Mouse (Mus musculus) monocyte, adult 5-6 weeks (primary cell): Measurements from ENCODE around the gene Sprr3. TPM values are rescaled to one million over a fixed set of nuclear protein-coding genes. Genes with fewer than 3 reads are reported as not detected.
"Not testable (repeated sequence)": the region's sequence is repeated elsewhere in the genome, so short reads cannot be mapped to it uniquely, and the experiment has no call there.

Experiments used
- ATAC-seq: fragments of 153-309, 156-312 bp; replicated peaks from 2 replicates; pipeline ENCODE4 v1.8.0; 2017; ENCODE audit warnings: mild to moderate bottlenecking; ENCODE audit not compliant: low TSS enrichment, insufficient number of reproducible peaks, severe bottlenecking, poor library complexity, low FRiP score
- total RNA-seq: library from RNA; stranded (forward); fragments of 200-1000, 200-491, 200-594 nt; gene quantifications from 3 replicates; pipeline ENCODE4 v1.2.3, GENCODE M21; 2017

Sprr3 gene
- not detected in 3 replicates for total RNA-seq

DNA sequence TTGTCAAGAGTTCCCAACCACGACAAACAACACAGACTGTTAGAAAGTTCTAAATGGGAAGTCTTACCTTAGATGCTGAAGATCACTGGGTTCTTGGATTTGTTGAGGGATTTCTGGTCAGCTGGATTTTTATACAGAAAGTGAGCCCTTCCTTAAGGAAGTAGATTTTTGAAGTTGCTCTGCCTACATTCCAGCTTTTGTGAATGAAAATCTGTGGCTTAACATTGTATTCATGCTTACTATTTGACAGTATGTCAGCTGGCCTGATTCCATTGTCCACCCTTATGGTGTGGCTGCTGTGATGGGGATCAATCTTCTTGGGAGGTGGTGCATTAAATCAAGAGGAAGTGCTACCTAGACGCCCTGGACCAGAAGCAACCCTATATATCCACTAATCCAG is at the start of gene Sprr3:
Sprr3 (minus strand) TSS at position 101 of the 400 bp plus-strand sequence.
- ATAC-seq, result no peak

DNA sequence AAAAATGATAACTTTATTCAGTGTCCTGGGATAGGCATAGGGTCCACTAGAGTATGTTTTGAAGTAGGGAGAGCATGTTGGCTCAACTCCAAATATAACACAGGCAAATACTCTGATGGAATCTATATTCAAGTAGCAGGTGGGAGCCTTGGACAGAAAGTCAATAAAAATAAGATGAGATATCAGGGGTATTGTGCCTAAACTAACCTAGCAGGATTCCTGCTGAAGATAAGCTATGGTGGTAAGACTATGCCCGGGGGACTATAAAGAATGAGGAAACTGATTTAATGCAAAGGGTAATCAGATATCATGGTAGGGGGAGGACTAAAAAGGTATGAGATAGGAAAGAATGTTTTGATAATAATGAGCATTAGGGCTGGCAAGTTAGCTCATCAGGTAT is 49.7 kb upstream of the Sprr3 start:
- no peak for ATAC-seq

DNA sequence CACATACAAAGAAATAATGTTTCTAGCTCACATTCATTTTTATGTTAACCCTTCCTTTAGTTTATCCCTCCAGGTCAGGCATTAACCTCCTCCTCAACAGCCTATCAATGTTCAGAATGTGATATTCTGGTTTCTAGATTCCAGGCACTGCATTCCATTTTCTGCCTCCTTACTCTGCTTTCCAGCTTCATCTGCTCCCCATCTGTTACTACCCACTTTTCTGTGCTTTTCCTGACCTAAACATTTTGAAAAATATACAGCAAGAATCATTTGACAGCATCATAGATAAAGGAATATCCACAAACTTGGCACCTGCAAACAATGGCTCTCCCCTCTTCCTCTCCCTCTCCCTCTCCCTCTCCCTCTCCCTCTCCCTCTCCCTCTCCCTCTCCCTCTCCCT is 45.0 kb upstream of the Sprr3 start:
- no peak for ATAC-seq

DNA sequence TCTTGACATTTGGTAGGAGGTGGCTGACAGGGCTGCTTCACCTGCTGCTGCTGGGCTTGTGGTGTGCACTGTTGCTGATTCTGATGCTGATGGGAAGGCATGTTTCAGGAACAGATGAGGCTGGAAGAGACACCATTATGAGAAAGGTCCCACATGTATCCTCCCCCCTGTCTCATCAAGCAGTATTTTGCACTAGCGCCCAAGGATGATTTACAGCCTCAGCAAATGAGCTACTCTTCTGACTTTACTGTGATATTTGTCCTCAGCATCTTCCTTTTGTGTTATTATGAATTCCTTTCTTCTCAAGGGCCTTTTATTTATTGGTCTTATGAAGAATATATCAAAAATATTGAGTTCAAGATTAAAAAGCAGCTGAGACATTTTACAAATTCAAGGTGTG is 41.9 kb upstream of the Sprr3 start, which contains the start of gene Sprr4:
Sprr4 (minus strand) TSS at position 101 of the 400 bp plus-strand sequence.
- ATAC-seq, result no peak

DNA sequence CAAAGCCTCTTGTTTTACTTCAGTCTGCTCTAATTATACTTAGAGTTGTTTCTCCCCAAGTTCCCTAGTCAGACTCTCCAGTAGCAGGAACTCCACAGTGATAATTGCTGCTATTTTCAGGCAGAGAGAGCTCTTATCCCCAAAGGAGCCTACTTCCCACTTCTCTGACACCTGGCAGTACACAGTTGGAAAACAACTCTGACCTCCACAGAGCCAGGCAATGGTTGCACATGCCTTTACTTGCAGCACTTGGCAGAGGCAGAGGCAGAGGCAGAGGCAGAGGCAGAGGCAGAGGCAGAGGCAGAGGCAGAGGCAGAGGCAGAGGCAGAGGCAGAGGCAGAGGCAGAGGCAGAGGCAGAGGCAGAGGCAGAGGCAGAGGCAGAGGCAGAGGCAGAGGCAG is 31.7 kb upstream of the Sprr3 start:
- not testable (repeated sequence) for ATAC-seq

DNA sequence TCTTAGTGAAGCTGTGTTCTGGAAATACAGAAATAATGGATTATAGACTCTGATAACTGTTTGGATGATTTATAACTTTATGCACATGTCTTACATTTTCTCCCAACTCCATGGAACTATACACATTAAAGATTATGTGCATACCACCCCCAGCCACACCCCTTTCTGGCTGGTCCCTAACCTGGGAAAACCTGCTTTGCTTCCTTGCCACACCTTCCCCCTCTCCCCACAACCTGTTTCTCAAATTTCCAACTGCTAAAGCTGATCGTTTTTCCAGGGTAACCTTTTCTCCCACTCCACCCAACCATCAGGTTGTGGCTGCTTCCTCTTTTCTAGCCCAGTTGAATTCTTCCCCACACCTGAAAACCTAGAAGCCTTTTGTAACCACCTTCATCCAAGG is 27.8 kb upstream of the Sprr3 start:
- ATAC-seq, result no peak

DNA sequence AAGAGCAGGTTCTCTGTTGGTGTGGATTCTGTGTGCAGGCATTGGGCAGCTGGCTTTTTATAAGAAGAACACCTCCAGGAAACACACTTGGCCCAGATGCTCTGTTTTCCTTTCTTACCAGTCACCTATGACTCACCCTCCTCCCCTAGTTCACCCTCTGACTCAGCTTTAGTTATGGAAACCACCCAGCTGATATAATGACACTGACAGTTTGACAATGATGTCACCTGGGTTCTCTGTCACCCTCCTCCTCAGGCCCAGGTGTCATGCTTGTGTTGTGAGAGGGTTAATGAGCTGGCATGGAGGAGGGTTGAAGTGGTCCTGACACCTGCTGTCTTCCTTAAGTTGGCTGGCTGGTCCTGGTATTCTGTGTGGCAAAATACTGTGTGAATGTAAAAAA is 27.3 kb upstream of the Sprr3 start, which contains the start of gene Sprr1a:
Sprr1a (minus strand) TSS at position 33 of the 400 bp plus-strand sequence.
- ATAC-seq, result no peak

DNA sequence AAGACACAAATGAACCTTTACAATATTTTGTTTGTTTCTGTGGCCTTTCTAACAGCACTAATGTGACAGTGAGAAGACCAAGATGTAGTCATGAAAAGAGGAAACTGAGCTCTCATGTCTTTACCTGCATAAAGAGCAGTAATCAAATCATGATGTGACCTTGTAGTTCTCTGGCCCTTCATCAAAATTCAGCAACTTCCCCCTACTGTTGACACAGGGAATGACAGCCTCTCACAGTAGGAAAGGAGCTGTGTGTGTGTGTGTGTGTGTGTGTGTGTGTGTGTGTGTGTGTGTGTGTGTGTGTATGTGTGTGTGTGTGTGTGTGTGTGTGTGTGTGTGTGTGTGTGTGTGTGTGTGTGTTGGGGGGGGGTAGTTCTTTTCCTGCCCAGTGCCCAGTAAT is 22.7 kb upstream of the Sprr3 start:
- ATAC-seq, result not testable (repeated sequence)

DNA sequence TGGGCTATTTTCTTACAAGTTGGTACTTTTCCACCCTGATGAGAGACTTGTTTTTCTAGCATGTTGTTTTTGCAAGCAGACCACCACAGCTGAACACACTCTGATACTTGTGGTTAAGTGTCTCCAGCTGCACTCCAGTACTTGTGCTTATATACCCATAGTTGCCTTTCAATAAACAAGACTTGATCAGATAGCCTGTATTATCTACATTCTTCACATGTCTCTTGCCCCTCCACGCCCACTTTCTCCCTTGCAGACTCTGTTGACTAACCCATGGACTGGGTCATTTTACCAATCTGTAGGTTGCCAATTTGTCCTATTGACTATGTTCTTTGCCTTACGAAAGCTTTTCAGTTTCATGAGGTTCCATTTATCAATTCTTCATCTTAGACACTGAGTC is 11.6 kb upstream of the Sprr3 start:
- ATAC-seq, result no peak

DNA sequence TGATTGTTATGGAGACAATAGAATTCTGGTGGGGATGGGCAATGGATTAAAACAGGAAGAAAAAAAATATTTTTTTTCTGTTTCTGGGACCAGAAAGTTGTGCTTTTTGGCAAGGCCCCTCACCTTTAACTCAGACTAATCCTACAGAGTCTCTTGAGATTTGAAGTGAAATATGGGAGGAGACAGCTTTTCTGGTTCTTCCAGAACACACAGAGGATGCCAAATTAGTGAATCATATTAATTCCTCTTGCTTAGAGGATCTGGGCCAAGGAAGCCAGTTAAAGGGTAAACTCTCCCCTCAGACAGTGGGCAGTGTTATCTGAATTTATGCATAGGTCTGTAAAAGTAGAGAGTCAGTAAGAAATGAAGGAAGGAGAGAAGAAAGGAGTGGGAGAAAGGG is 8.9 kb upstream of the Sprr3 start:
- no peak for ATAC-seq

DNA sequence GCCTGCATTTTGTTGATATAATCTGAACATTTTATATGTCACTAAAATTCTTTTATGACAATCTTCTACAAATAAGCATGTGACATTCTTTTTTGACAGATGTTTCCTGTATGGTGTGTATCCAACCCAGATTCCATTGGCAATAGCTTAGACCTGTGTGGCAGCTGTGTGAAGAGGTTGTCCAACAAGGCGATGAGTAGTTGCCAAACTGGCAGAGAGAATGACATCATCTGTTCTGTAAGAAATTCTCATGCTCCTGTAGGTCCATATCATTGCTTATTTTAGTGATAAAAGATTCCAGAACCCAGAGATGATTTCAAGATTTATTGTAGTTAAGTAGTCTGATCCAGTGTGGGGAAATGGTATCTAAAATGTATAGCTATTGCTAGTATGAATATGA is 8.1 kb upstream of the Sprr3 start:
- ATAC-seq, result no peak

DNA sequence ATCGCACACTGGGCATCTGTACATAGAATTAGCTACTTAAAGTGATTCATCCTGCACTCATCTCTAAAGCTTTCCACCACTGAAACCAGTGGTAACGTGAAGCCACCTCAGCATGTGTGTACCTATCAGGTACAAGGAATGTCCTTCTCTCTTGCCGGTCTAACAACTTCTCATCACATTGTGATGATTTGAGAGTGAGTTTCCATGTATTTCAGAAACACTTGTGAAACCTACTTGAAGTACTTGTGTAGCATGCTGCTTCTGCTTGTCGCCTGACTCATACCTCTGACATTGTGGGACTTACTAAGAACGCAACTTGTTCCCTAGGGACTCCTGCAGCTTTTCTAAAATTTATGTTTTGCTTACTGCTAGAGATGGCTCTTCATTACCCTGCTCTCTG is 3.4 kb downstream of the Sprr3 start:
- no peak for ATAC-seq

DNA sequence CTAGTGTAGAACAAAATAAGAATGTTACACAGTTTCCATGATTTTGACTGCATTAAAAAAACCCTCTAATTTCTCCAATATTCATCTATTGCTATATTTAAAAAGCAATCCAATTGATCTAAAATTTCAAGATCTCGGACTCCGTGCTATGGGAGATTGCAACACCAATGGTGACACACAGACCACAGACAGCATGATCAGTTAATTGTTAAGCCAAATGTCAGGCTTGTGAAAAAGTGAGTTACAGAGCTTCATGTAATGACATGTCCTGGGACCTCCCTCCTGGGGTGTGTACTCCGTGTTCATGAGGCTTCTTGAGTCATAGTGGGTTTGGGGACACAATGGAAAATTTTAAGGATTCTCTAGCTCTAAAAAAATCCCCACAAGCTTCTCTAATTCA is 18.3 kb downstream of the Sprr3 start:
- ATAC-seq, result no peak

DNA sequence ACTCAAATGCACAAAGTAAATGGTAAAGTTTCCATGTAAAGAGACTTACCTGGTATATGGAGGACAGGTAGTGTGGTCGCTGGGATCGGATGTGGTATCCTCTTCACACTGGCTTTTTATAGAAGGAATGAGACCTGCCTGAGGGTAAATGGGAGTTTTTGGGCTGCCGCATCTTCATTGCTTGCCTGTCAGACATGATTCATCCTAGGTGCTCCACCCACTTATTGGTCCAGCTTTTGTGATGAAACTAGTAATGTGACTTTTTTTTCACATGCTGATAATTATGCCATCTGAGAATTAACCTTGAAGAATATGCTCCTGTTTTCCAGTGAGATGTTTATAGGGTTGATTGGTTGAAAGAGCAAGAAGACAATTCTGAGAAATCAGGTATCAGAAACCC is 19.8 kb downstream of the Sprr3 start, which contains the start of gene Sprr1b:
Sprr1b (minus strand) TSS at position 101 of the 400 bp plus-strand sequence.
- ATAC-seq, result no peak

DNA sequence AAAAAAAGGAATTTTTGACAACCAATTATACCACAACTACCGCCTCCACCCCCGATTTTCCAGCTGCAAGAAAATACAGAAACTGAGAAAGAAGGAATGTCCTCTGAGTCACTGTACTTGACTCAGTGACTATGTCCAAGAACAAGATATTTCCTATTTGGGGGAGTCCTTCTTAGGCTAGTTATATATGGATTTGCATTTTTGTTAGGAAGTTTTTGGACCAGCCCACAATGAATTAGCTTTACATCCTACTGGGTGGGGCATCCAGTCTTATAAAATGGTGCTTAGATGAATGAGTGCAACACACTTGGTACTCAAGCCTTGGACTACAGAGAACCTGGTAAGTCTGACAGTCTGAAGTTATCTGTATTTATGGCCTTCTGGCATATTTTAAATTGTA is 26.2 kb downstream of the Sprr3 start, which contains the start of gene Sprr2k:
Sprr2k (plus strand) TSS at position 301 of the 400 bp plus-strand sequence.
- ATAC-seq, result no peak

DNA sequence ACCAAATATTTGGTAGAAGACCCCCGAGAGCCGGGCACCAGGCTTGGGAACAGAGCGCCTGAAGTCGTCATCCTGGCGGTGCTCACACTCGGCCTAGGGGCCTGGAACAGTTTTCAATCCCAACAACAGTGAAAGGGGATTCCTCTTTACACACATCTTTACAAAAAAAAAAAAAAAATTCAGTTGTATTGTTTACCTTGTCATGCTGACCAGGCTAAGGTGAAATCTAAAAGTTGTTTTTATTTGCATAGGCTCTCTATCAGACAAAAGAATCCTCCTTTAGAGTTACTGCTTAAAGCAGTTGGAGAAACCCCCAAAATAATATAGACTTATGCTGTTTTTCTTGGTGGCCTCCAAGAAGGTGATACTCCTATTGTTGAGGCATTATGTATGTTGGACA is 29.2 kb downstream of the Sprr3 start, which contains the start of gene Gm9774:
Gm9774 (minus strand) TSS at position 101 of the 400 bp plus-strand sequence.
- no peak for ATAC-seq

DNA sequence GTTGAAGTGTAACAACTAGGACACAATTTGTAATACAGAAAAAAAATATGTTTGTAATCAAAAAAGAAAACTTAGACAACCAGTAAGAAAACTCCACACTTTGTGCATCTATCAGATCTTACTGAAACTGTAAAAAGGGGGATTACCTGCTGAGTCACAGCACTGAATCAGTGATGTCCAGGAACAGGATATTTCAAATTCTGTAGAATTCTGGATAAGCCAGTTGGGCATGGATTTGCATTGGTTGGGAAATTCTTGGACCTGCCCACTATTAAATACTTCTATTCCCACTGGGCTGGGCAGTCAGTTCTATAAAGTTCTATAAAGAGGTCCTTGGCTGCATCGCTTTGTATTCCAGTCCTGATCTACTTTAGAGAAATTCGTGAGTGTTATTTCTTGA is 40.7 kb downstream of the Sprr3 start, which contains the start of gene Sprr2j-ps:
Sprr2j-ps (plus strand) TSS at position 301 of the 400 bp plus-strand sequence.
- ATAC-seq, result no peak

DNA sequence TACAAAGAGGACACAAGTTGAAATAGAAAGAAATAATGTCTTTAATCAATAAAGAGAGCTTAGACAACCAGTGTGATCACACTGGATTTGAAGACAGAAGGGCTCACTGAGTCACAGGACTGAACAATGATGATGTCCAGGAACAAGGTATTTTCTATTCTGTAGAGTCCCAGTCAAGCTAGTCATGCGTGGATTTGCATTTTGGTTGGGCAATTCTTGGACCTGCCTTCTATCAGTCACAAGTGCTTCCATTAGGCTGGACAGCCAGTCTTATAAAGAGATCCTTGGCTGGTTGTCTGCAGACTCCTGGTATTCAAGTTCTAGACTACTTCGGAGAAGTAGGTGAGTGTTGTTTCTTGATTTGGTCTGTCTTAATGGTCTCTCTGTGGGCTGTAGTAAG is 50.8 kb downstream of the Sprr3 start, which contains the start of gene Sprr2i:
Sprr2i (plus strand) TSS at position 301 of the 400 bp plus-strand sequence.
- ATAC-seq, result no peak
